Mouse (Mus musculus) kidney, postnatal 25 days (tissue): ENCODE measurements around the gene Vtcn1.
"Not testable (repeated sequence)": the region's sequence is repeated elsewhere in the genome, so short reads cannot be mapped to it uniquely, and the experiment has no call there.

Experiments used
- DNase-seq, 2 experiments: peaks; one replicate each; pipeline ENCODE4 v3.0.0; 2021; ENCODE audit warnings: mixed read lengths in 2 of 2

Vtcn1 gene

DNA sequence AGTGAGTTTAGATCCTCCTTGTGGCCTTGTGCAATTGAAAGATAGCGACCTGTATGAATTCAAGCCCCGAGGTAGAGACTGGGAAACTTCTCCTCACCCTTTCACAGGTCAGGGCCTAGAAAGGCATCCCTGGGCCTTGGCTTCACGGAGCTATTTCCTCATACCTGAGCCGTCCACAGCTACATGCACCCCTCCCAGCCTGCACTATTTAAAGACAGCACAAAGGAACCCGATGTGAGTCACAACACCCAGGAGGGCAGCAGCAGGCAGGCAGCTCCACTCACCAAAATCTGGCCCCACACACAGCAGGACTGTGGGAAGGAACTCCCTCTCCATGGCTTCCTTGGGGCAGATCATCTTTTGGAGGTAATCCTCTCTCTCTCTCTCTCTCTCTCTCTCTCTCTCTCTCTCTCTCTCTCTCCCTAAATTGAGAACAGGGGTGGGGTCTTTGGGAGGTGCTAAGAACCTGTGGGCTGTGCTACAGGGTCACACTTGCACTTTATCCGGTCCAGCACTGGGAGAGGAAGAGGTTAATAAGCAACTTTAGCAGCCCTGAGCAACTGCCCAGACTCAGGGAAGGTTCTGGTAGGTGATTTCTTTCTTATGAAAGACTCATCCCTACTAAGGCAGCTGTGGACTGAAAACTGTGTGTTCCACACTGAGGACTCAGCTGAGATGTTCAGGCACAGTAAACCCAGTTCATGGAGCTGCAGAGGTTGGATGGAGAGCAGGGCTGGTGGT is at the start of gene Vtcn1:
Vtcn1 (plus strand) TSS at position 235 of the 741 bp plus-strand sequence.
- DNase-seq = no peak

DNA sequence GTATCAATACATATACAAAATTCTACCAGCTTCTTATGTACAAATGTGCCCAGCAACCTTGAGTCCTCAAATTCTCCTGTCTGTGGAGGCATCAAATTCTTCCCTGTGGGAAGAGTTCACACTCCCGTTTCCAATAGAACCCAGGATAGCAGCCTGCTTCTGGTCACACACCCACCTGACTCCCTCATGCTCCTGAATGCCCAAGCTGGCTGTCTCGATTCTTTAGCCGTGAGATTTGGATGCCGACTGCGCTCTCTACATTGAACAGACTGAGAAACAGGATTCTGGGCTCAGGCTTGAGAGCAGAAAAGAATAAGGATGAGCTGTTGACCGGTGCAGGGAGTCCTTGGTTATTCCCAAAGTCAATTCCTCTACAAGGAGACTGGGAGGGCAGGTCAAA is 48.3 kb upstream of the Vtcn1 start:
- DNase-seq = no peak

DNA sequence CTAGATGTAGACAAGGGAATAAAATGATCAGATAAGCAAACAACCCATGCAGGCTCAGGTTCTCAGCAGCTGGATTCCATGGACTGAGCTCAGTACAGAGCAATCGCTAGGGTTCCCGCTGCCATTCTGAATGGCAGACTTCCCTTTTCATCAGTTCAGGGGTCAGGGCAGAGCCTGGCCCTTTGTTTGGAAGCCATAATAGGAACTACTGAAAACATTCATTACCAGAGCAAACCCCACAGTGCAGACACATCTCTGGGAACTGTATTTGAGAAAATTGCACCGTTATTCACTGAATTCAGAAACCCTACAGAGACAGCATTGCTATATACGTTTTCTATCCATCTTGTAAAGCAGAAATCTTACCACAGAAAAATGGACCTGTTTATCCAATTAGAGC is 47.7 kb upstream of the Vtcn1 start:
- DNase-seq = no peak

DNA sequence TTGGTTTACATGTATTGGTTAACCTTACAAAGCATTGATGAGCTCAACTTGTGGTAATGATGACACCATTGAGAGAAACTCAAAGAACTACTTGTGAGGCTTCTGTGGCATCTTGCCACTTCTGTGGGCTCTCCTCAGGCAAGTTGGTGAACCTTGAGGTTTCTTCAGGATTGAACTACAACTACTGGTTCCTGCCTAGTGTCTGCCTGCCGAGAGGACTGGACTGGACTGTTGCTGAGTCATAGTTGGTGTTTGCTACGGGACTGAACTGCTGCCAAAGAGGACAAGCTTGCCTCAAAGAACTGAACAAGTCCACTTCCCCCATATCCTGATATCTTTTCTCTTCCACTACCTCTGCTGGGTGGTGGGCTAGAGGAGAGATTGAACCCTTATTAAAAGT is 39.2 kb upstream of the Vtcn1 start:
- DNase-seq = peak in 1 of 2 experiments; percentile 47

DNA sequence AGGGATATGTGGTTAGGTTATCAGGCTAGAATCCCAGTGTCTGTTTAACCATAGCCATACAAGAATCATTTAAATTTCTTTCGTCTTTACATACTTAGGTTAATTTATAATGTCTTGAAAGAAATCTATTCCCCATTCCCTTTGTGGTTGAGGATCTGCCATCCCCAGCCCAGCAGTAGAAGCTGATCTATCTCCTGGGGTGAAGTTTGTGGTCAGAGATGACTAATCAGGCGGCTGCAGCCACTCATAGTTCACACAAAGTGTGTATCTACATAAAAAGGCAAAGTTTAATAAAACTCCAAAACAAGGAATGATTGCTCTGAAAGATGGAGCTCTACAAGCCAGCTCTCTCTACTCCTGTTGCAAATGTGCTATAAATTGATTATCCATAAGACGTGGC is 33.6 kb upstream of the Vtcn1 start:
- no peak for DNase-seq

DNA sequence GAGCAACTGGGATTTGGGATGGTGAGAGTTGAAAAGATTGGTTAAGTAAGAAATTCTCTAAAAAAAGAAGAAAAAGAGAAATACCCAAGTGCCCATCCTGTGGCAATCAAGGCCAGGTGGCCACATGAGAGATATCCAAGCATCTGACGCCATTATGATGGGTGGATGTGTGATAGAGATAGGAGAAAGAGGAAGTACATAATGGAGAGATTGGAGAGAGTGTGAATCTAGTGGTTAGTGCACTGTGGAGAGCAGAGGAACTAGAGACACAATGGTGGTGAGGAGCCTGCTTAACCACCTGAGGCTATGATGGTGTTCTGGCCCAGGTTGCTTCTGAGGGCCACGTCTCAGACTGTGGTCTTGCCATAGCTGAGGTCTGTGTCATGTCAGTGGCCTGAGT is 31.9 kb upstream of the Vtcn1 start:
- no peak for DNase-seq

DNA sequence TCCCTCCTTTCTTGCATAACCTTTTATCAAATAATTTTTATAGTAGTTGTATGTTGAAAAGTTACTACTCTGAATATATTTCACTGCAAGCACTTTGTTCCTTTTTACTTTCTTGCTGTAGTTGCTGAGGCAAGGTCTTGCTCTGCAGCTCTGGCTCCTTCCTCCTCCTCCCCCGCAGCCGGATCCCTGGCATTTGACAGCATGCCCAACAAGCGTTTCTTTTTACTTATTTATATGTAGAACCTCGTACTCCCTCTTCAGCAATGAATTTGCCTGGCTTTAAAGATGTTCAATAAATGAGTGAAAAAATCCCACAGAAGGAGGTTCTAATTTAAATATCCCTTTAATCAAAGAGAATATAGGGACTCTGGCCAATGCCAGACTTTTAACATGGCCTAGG is 28.7 kb upstream of the Vtcn1 start:
- DNase-seq = no peak

DNA sequence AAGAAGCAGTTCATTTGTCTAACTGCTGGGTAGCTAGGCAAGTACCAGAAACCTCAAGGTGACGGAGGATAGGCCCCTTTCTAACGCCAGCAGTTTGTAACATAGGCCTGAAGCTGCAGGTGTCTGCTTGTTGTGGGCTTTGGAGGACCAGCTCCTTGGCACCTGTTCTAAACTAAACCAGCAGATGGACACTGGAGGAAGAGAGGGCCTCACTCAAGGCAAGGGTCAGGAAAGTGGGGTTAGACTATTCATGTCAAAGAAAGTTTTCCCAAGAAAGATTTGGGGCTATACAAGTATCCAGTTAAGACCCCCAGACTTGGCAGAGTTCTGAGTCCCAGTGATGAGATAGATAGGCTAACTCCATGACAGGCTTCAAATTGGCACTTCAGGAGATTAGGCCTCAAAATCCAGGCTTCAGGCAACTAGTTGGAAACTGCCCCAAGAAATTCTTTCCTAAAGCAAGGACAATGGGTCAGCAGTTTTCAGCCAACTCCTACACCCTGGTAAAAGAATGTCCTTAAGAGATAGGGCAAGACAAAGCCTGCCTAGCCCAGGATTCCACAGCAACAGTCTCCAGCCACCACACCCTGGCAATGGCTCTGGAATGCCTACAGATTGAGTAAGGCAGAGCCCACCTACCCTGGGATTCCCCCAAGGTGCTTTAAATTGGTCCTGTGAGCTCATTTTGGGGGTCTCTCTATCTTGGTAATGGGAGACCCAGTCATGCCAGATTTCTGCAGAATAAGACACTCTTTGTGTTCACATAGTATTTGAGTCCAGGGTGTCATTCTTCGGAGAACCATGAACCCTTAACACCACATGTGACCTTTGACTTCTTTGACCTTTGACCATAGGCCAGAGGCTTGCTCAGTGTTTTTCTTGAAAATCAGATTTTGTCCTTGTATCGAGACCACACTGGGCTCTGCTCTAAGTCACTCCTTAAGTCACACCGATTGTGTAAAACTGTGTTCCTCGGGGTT is 27.8 kb upstream of the Vtcn1 start:
- DNase-seq = no peak

DNA sequence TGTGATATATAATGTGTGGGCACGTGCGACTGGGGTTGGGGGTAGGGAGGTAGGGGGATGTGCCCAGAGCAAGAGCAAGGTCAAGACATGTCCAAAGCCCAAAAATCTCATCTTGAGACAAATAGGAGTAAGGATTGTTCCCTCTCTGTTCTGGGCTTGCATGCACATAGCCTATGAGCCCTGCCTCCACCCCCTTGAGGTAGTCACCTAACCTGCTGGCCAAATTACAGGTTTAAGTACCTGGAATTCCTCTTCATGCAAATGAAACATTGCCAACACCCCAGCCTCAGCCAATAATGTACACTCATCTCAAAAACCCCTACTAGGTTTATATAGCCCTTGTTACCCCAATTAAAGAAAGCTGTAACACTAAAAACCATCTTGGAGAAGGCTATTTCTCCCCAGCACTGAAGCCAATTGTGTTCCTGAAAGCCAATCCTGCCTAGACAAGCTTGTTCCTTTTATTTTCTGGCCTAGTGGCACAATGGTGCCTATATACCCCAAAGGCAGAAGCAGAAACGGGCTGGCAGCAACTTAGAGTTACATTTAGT is 26.3 kb upstream of the Vtcn1 start:
- DNase-seq = no peak

DNA sequence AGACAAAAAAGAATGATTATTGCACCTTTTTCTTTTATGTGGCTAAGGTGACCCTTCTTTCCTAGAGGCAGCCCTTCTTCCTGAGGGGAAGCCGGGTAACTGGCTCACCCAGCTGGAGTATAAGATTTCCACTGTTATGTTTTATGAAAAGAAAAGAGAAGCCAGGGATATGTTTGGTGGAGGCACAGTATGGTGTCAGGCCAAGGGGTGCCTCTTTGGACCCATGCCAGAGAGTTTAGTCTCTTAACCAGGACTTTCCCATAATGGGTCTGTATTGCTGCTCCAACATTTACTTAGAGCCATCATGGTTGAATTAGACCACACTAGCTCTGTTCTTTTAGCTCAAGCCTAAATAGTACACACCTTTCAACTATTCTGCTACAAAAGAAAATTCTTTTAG is 20.3 kb upstream of the Vtcn1 start:
- no peak for DNase-seq

DNA sequence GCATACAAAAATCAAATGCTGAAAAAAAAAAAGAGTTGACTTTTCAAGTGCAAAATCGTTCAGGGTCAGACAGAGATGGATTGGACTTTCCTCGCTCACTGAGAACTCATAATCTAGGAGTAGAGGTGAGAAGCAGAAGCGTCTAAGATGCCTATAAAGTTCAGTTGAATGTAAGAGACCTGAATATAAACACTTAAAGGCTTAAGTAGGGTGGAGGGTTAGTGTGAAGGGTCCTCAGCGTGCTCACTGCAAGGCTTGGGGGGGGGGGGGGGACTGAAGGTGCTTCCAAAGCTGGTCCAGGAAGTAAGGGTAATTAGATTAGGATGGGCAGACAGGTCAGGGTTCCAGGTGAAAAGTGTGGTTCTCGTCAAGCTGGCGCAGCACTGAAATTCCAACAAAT is 19.3 kb upstream of the Vtcn1 start:
- no peak for DNase-seq

DNA sequence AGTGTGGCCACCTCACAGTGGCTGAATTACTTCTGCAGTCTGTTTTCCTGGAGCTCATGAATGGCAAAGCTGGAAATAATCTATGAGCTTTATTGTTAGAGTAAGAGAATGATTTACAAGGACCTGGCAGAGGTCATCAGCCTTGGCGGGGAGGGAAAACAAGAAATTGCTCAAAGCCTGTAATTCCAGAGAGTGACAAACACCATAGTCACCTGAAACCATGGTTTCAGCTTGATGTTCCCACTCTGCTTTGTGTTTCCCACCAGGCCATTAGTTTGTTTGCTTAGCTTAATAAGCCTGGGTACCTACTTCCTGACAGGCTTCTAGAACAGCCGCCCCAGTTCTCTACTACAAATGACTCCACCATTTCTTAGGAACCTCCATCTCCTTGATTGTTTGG is 14.8 kb upstream of the Vtcn1 start:
- DNase-seq = no peak

DNA sequence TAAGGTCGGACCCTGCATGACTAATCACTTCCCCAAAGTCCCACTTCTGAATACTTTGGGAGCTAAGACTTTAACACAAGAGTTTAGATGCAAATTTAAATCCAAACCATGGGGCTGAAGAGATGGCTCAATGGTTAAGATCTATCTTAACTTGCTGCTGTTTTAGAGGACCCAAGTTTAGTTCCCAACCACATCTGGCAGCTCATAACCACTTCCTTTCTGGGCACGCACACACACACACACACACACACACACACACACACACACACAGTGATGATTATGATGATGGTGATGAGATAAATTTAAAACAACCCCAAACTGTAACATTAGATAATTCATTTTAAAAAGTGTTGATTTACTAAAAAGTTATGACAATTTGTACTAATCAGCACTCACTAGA is 13.4 kb upstream of the Vtcn1 start:
- no peak for DNase-seq

DNA sequence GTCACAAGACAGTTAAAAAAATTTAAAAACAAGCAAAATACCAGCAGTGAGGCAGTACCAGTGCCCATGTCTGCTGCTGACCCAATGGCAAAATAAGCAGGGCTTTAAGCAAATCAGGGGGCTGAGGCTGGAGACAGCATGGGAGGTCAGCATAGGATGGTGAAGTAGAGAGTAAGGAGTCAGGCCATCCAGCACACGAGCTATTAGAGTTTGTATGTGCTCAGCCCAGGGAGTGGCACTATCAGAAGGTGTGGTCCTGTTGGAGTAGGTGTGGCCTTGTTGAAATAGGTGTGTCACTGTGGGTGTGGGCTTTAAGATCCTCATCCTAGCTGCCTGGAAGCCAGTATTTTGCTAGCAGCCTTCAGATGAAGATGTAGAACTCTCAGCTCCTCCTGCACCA is 9.8 kb upstream of the Vtcn1 start:
- DNase-seq = not testable (repeated sequence)

DNA sequence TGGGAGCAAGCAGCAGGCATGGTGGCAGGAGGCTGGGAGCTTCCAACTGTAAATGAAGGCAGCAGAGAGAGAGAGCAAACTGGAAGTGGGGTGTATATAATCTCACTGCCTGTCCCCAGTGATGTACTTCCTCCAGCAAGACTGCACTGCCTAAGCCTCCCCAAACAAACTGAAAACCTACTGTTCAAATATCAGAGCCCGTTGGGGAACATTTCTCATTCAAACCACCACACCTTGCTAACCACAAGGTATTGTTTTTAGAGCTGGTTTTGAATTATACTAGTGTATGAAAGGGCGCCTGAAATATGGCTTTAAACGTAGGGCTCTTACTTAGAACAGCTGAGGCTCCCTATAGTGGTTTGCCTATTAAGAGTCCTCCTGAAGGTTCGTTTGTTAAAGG is 6.5 kb upstream of the Vtcn1 start:
- no peak for DNase-seq

DNA sequence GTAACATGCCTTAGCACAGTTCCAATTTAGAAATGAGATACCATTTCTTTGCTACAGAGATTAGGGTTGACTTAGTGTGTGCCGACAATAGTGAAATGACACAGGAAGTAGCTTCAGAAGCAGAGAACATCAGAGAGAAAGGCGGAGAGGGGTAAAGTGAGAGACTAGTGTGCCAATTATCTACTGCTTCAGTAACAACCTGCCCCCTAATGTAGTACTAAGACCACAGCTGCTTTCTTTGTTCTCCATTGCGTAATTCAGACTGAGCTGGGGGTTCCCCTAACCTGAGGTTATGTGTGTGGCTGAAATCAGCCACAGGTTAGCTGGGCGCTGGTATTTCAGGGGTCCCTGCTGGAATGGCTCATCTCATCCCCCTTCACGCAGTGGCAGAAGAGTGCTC is 5.7 kb upstream of the Vtcn1 start:
- no peak for DNase-seq

DNA sequence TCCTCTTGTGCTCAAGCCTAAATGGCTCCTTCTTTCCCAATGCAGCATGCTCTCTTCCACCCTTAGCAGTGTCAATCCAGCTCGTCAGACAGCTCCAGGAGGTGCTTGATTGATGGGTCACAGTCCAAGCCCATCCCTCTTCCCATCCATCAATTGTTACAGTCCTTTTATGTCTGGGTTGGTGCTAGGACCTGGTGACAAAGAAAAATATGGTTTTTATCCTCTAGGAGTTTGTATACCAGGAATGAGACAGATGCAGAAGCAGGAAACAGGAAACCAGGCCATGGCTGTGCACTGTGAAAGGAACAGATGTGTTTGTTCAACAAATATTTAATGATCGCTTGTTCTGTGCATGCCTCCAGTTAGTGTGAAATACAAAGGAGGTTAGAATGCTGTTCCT is 4.4 kb upstream of the Vtcn1 start:
- DNase-seq = no peak

DNA sequence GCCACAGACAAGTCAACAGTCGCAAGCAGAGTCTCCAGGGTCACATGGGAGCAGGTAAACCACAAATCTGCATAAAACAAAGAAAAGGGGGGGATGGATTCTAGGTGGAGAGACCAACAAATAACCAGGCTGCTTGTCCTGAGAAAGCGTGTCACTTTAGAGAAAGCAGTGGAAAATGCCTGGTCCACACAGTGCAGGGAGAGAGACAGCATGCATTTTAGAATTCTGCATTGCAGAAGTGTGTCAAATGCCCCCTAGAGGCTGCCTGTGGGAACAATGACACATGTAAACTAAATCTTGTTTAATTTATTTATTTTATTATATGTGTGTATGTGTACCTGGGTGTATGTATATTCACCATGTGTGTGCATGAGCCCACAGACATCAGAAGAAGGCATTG is 4.0 kb upstream of the Vtcn1 start:
- DNase-seq = no peak

DNA sequence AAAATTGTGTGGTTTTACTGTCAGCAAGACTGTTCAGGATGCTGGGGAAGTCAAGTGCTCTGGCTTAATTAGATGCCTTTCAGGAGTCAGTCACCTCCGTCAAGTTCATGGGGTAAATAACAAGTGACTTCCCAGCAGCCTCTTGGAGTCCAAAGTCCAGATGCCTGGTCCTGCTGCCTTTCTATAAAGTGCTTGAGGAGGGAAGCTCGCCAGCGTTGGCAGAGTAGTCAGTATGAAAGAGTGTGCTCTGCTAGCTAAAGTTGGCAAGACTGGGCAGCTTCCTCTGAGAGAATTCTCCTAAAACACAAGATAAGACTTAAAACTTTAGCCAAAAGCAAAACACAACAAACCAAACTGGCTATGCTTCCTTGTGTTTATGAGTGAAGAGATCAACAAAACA is 18.5 kb downstream of the Vtcn1 start:
- peak; percentile 66 to 75 for DNase-seq

DNA sequence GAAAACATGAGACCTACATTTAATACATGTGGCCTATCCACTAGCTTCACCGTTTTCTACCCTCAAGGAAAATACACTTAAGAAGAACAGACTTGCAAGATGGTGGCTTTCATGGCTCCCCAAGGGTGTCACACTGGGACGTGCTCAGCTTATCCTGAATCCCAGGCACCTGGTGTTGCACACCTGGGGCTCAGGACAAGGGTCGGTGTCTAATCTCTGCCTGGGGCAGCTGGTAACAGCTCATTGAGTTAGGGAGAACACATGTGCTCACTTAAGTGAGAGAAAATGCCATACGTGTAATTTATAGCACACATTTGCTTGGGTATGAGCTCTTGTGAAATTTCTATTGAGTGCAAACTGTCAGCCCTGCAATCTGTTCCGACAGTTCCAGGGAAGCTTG is 19.1 kb downstream of the Vtcn1 start:
- no peak for DNase-seq

DNA sequence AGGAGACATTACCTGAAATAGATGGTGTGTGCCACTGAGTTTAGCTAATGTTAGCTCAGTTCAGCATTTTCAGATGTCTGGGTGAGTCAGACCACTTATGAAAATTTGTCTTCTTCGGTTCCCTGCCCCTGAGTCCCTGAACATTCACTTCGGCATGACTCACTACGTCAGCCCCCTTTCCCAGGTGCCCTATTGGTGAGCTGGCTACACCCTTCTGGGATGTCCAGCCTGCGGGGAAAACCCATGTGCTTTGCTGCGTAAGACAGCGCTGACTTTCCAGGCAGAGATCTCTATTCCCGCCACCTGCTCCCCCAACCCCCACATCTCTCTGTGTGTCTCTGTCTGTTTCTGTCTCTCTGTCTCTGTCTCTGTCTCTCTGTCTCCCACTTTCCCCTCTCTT is 23.1 kb downstream of the Vtcn1 start:
- no peak for DNase-seq

DNA sequence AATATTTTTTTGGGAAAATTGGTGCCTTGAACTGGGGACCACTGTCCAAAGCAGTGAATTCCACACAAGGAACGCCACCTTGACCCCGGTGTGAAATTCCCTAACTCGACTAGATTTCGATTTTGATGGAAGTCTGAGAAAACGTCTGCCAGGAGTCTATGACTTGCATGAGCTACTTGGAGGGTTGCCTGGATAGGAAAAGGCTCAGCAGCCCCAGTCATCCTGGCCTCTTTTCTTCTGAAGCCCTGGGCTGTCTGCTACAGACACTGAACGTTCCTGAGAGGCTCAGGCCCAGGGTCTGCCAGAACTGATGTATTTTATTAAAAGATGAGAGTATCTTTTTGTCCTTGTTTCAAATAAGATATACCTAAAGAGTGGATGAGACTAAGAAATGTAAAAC is 25.2 kb downstream of the Vtcn1 start:
- no peak for DNase-seq

DNA sequence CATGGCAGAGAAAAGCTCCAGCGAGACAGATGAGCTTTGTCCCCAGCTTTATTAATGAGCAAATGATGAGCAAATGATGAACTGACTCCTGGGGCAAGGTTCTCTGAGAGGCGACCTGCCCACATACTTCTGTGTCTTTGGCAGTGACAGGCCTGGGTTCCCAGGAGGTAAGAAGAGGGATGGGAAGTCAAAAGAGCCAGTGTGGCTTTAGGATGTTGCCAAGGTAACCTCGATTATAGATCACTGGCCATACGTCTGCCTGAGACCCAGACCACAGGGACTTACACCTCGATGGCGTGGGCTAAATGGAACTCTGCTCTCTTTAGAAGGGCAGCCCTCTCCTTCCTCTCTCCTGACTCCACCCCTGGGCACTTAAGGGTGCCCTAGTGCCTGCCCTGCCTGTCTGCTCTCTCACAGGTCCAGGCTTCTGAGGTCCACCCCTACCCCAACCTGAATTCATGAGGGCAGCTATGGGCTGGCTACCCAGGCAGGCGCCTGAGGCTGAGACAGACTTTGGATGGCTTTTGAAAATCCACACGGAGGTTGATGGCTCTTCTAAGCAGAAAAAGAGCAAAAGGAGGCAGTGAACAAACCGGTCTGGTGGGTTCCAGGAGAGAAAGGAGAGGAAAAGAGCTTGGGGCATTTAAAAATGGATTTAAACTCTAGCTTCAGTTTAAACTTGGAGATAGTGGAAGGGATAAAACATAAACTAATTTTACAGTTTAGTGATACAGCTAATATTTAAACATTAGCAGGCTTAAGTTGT is 31.0 kb downstream of the Vtcn1 start:
- DNase-seq = peak; percentile 8 to 41
